Mouse (Mus musculus): ENCODE measurements around the gene Elovl5. TPM values are rescaled to one million over a fixed set of nuclear protein-coding genes. Genes with fewer than 3 reads are reported as not detected.

Elovl5 gene
- total and polyA plus RNA-seq, 2 experiments from 2014 or later = 71.6 to 90.5 TPM

DNA sequence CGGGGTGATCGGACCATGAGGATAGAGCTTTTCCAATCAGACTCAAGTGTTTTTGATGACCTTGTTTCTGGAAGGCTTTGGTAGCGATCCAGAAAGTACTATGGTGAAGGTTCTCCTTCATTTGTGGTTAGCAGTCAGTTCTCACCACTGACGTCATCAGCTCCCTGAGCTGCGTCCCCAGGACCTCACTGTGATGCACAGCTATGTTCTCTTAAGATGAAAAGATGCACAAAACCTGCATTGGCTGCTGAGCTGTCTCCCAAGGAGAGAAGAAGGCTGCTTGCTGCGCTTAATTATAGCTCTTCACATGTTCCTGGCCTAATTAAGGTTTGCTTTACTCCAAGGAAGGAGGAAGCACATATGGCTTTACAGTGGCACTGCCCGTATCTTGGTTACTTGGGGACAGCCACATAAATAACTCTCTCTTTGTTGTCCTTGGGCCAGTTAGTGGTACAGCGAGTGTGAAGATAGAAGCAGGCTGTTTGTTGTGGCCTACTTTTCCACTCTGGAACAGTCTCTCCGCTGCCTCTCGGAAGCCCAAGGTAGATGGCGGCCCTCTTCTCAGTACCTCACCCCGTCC lies 50.5 kb downstream of the Elovl5 start:
- Histone ChIP-seq H3K9ac (replicated peaks; ENCODE audit: low read length) (no peak overlapping the region), H3K4me3 (ENCODE audit: low read length) (no peak overlapping the region), H3K9me3 (ENCODE audit: low read length) (no peaks in the 10 kb centered on the region), H3K4me1 (ENCODE audit: insufficient read depth, low read length) (peaks cover 5% of the 10 kb centered on the region; the same call in 1 of the 2 replicates), H3K4me2 (ENCODE audit: low read depth, low read length) (no peak overlapping the region), H3K27ac (peak overlapping the region; percentile 41; the same call in 1 of the 2 replicates), H3K36me3 (ENCODE audit: insufficient read depth, low read length) (no peaks in the 10 kb centered on the region), H3K27me3 (ENCODE audit: insufficient read depth, low read length) (no peaks in the 10 kb centered on the region)
- ATAC-seq (no peak), DNase-seq (ENCODE audit: low spot score) (peak; percentile 23)
- WGBS = 88% methylated on average over 12 of the region's 12 CpGs
- no peak for TF ChIP-seq CTCF (IDR thresholded peaks at IDR 0.05; ENCODE audit: low read depth)

DNA sequence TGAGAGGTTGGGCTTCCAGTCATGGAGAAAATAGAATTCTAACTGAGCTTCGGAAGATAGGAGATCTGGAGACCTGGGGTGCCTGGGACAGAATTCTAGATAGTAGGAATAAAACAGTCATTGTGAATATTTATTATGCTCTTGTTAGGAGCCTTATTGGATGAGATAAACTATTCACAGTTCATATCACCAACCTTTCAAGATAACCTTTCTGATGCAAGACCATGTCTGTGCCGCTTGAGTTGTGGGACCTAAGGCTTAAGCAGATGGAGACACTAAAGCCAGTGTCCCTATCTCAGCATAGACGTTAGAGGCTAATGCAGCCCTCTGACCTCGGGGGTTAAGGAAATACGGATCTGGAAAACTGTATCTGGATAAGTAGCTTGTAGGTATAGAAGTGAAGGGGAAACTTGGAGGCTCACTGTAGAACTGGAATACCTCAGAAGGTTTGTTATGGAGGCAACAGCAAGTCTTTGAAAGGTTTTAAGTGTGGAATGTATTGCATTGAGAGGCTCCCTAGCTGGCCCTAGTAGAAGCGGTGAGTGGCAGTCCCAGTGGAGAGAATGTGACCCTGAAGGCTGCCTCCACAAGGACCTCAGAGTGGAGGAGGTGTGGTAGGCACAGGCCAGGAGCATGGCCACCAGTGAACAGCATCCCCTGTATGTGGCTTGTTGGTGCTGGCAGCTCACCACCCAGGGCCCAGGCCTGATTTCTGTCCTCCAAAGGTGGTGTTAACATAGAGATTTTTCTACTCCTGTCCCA lies 52.2 kb downstream of the Elovl5 start:
- H3K27me3 ChIP-seq (ENCODE audit: insufficient read depth, low read length) = no peaks in the 10 kb centered on the region
- no peak for DNase-seq (ENCODE audit: low spot score)
- no peak overlapping the region for H3K9ac ChIP-seq (replicated peaks; ENCODE audit: low read length)
- no peak overlapping the region for H3K4me2 ChIP-seq (ENCODE audit: low read depth, low read length)
- ATAC-seq = no peak
- no peak for TF ChIP-seq CTCF (IDR thresholded peaks at IDR 0.05; ENCODE audit: low read depth)
- H3K4me3 ChIP-seq (ENCODE audit: low read length) = no peak overlapping the region
- H3K9me3 ChIP-seq (ENCODE audit: low read length) = no peaks in the 10 kb centered on the region
- H3K36me3 ChIP-seq (ENCODE audit: insufficient read depth, low read length) = no peaks in the 10 kb centered on the region
- no peaks in the 10 kb centered on the region for H3K4me1 ChIP-seq (ENCODE audit: insufficient read depth, low read length)
- WGBS = 91% methylated on average over 6 of the region's 6 CpGs
- H3K27ac ChIP-seq = no peak overlapping the region

DNA sequence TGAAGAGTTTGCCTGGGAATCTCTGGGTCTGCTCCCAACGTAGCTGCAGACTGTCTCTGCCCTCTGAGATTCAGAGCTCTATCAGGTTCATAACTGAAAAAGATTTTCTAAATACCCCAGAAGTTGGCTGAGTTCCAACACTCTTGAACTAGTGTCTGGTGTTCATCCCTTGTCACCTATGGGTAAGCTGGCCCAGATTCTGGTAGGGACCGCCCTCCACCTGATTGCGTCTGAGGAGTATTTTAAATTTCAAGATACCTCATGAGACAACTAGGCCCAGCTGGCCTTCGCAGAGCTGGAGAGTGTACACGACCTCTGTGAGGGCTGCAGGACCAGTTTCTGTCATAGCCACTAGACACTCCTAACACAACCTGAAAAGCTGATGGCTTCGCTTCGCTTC lies 61.8 kb downstream of the Elovl5 start:
- Histone ChIP-seq H3K9ac (replicated peaks; ENCODE audit: low read length) (no peak overlapping the region), H3K27ac (no peak overlapping the region), H3K9me3 (ENCODE audit: low read length) (no peaks in the 10 kb centered on the region), H3K4me3 (ENCODE audit: low read length) (no peak overlapping the region), H3K36me3 (ENCODE audit: insufficient read depth, low read length) (peaks cover 30% of the 10 kb centered on the region), H3K4me1 (ENCODE audit: insufficient read depth, low read length) (no peaks in the 10 kb centered on the region), H3K27me3 (ENCODE audit: insufficient read depth, low read length) (no peaks in the 10 kb centered on the region), H3K4me2 (ENCODE audit: low read depth, low read length) (no peak overlapping the region)
- DNase-seq (ENCODE audit: low spot score) (no peak), ATAC-seq (no peak)
- WGBS = 94% methylated on average over 7 of the region's 7 CpGs
- TF ChIP-seq CTCF (IDR thresholded peaks at IDR 0.05; ENCODE audit: low read depth) = no peak

DNA sequence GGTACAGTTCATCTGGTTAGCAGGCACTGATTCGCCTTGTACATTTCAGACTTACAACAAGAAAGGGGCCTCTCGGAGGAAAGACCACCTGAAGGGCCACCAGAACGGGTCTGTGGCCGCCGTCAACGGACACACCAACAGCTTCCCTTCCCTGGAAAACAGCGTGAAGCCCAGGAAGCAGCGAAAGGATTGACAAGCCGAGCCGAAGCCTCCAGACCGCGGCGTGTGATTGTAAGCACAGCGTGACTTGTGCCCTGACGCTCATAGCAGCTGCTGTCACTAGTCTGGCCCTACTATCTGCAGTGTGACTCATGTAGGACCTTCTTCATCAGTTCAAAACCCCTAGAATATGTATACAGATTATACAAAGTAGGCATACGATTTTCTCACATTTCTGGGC lies 65.5 kb downstream of the Elovl5 start:
- Histone ChIP-seq H3K9ac (replicated peaks; ENCODE audit: low read length) (no peak overlapping the region), H3K9me3 (ENCODE audit: low read length) (no peaks in the 10 kb centered on the region), H3K4me2 (ENCODE audit: low read depth, low read length) (no peak overlapping the region), H3K4me1 (ENCODE audit: insufficient read depth, low read length) (no peaks in the 10 kb centered on the region), H3K27me3 (ENCODE audit: insufficient read depth, low read length) (no peaks in the 10 kb centered on the region), H3K36me3 (ENCODE audit: insufficient read depth, low read length) (peaks cover 21% of the 10 kb centered on the region), H3K27ac (no peak overlapping the region), H3K4me3 (ENCODE audit: low read length) (no peak overlapping the region)
- ATAC-seq (no peak), DNase-seq (ENCODE audit: low spot score) (no peak)
- no peak for TF ChIP-seq CTCF (IDR thresholded peaks at IDR 0.05; ENCODE audit: low read depth)
- WGBS = 83% methylated on average over 16 of the region's 16 CpGs

DNA sequence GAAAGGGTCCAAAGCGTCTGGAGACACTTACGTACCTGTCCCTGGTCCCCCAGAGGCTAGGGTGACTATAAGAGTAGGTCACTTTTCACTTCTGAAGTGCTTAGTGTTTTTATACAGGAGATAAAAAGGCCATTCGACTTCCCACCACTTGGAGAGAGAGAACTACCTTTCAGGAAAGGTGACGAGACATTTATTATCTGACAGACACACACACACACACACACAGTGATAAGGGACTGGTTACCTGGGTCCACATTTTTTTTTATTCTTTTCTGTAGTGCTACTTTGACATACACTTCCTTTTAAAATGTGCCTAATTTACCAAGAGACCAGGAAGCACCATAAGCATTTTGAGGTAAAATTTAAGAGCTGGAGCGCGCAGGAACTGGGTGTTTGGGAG lies 66.4 kb downstream of the Elovl5 start:
- Histone ChIP-seq H3K36me3 (ENCODE audit: insufficient read depth, low read length) (peaks cover 17% of the 10 kb centered on the region; the same call in 1 of the 2 replicates), H3K4me1 (ENCODE audit: insufficient read depth, low read length) (no peaks in the 10 kb centered on the region), H3K27me3 (ENCODE audit: insufficient read depth, low read length) (no peaks in the 10 kb centered on the region), H3K4me2 (ENCODE audit: low read depth, low read length) (no peak overlapping the region), H3K27ac (no peak overlapping the region), H3K9ac (replicated peaks; ENCODE audit: low read length) (no peak overlapping the region), H3K4me3 (ENCODE audit: low read length) (no peak overlapping the region), H3K9me3 (ENCODE audit: low read length) (no peaks in the 10 kb centered on the region)
- 89% methylated on average over 6 of the region's 6 CpGs for WGBS
- ATAC-seq = no peak
- TF ChIP-seq CTCF (IDR thresholded peaks at IDR 0.05; ENCODE audit: low read depth) = no peak
- no peak for DNase-seq (ENCODE audit: low spot score)

DNA sequence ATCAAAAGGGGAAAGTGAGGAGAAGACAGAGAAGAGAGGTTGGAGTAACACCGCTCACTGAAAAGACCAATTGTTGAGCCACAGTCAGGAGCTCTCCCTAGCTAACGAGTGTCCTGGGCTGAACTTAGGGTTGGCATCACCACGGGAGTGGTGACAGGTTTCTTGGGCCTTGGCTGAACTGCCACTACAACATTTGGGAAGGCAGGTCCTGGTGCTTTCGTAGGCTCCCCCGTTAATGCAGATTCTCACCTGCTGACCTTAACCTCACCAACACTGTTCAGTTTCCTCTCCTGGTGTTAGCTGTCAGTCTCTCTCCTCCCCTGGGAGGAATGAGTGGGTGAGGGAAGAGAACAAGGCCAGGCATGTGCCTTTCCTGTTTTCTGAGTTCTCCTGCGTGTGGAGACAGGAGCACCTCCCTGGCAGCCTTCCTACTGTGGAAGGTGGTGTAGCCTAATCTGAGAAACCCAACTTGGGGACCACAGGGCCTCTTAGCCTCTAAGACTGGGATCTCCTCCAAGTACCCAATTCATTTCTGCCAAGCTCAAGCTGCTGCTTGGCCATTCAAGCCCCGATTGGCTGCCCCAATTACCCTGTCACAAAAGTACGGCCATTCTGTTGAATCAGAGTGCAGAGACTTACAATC lies 69.1 kb downstream of the Elovl5 start:
- no peaks in the 10 kb centered on the region for H3K27me3 ChIP-seq (ENCODE audit: insufficient read depth, low read length)
- DNase-seq (ENCODE audit: low spot score) (peak; percentile 27), ATAC-seq (no peak)
- peaks cover 12% of the 10 kb centered on the region; the same call in 1 of the 2 replicates for H3K36me3 ChIP-seq (ENCODE audit: insufficient read depth, low read length)
- no peaks in the 10 kb centered on the region for H3K4me1 ChIP-seq (ENCODE audit: insufficient read depth, low read length)
- H3K9me3 ChIP-seq (ENCODE audit: low read length) = no peaks in the 10 kb centered on the region
- H3K4me3 ChIP-seq (ENCODE audit: low read length) = no peak overlapping the region
- H3K4me2 ChIP-seq (ENCODE audit: low read depth, low read length) = no peak overlapping the region
- H3K9ac ChIP-seq (replicated peaks; ENCODE audit: low read length) = no peak overlapping the region
- TF ChIP-seq CTCF (IDR thresholded peaks at IDR 0.05; ENCODE audit: low read depth) = no peak
- 67% methylated on average over 8 of the region's 8 CpGs for WGBS
- no peak overlapping the region for H3K27ac ChIP-seq
